Mouse (Mus musculus) inflammation-experienced regulatory T-cells, adult 6 months (primary cell): ENCODE measurements around the gene Gm15517. TPM values are rescaled to one million over a fixed set of nuclear protein-coding genes. Genes with fewer than 3 reads are reported as not detected.

Experiments
- ATAC-seq: one replicate; pipeline ENCODE4 v1.8.0; 2017
- polyA plus RNA-seq, 3 experiments: library from polyadenylated mRNA; unstranded; fragments of 100-300 nt; shearing (Covaris generic); gene quantifications; one replicate each; pipeline ENCODE4 v1.2.1; 2017

Gm15517 gene
- polyA plus RNA-seq, 3 experiments from 2014 or later, result not detected

GRCm38 (mm10) chr7:44310285-44310877, 49.1 kb downstream of the Gm15517 start:
- peak; percentile 9 for ATAC-seq

- no peak for ATAC-seq
These were observed 49.8 kb downstream of the Gm15517 start for GRCm38 (mm10) chr7:44310878-44311712.

Other genes with a start within 250 kb of the Gm15517 start
- not detected for gene Klk1b26, start 249.3 kb upstream of the Gm15517 start, polyA plus RNA-seq
- gene Klk1b27, start 209.2 kb upstream of the Gm15517 start, polyA plus RNA-seq, result 1 to 10 TPM; 3.3 to 6.3 (median 4.1) TPM
- not detected for gene Klk1b21, start 159.1 kb upstream of the Gm15517 start, polyA plus RNA-seq
- gene Klk1b22, start 148.8 kb upstream of the Gm15517 start, polyA plus RNA-seq, result not detected
- gene Klk1b16, start 124.7 kb upstream of the Gm15517 start, polyA plus RNA-seq, result not detected
- not detected for gene Klk1b24, start 73.2 kb upstream of the Gm15517 start, polyA plus RNA-seq
- not detected for gene Klk1b3, start 63.3 kb upstream of the Gm15517 start, polyA plus RNA-seq
- not detected for gene Klk1b4, start 54.0 kb upstream of the Gm15517 start, polyA plus RNA-seq
- gene Klk1b5, start 45.5 kb upstream of the Gm15517 start, polyA plus RNA-seq, result not detected
- gene Klk1, start 36.1 kb upstream of the Gm15517 start, polyA plus RNA-seq, result under 1 TPM in 1 of 3 experiments, not detected in 2; 0.44 TPM
- gene Gm36864, start 25.3 kb upstream of the Gm15517 start, polyA plus RNA-seq, result under 1 TPM in 1 of 3 experiments, not detected in 2; 0.38 TPM
- gene 1700028J19Rik, start 14.8 kb upstream of the Gm15517 start, polyA plus RNA-seq, result 1 to 10 TPM; 1.3 to 2.5 (median 1.6) TPM
- 100 to 1,000 TPM in 1 of 3 experiments, 10 to 100 TPM in 2; 47.7 to 133 (median 97.4) TPM for gene 2410002F23Rik, start 14.7 kb upstream of the Gm15517 start, polyA plus RNA-seq
- not detected for gene Acp4, start 4.1 kb upstream of the Gm15517 start, polyA plus RNA-seq
- gene Clec11a, start 45.5 kb downstream of the Gm15517 start, polyA plus RNA-seq, result under 1 TPM; 0.28 to 0.62 (median 0.34) TPM
- under 1 TPM; 0.15 to 0.62 (median 0.20) TPM for gene Shank1, start 48.8 kb downstream of the Gm15517 start, polyA plus RNA-seq
- gene Syt3, start 122.7 kb downstream of the Gm15517 start, polyA plus RNA-seq, result not detected
- gene 1700008O03Rik, start 124.4 kb downstream of the Gm15517 start, polyA plus RNA-seq, result not detected
- not detected for gene Lrrc4b, start 167.6 kb downstream of the Gm15517 start, polyA plus RNA-seq
- gene Aspdh, start 203.9 kb downstream of the Gm15517 start, polyA plus RNA-seq, result not detected
- 10 to 100 TPM; 46.9 to 62.6 (median 47.0) TPM for gene Josd2, start 206.5 kb downstream of the Gm15517 start, polyA plus RNA-seq
- gene Emc10, start 235.1 kb downstream of the Gm15517 start, polyA plus RNA-seq, result 10 to 100 TPM; 21.0 to 22.5 (median 22.3) TPM
- 1 to 10 TPM; 2.7 to 5.2 (median 3.9) TPM for gene Fam71e1, start 235.1 kb downstream of the Gm15517 start, polyA plus RNA-seq